Mouse (Mus musculus) C2C12 (cell line): ENCODE measurements around the gene Park7. TPM values are rescaled to one million over a fixed set of nuclear protein-coding genes. Genes with fewer than 3 reads are reported as not detected.
A peak's percentile ranks its signal among the peaks of the same experiment; 100 is the strongest.

Source experiments
- H3K27me3 ChIP-seq: one replicate; pipeline ENCODE4 v1.6.1; 2011; ENCODE audit not compliant: control insufficient read depth, insufficient read depth, insufficient read length
- H3K36me3 ChIP-seq: one replicate; pipeline ENCODE4 v1.6.1; 2011; ENCODE audit not compliant: control insufficient read depth, insufficient read depth
- H3K4me3 ChIP-seq: one replicate; pipeline ENCODE4 v1.5.1; 2011; ENCODE audit warnings: mild to moderate bottlenecking, control low read depth; ENCODE audit not compliant: poor library complexity, insufficient read depth, severe bottlenecking
- H3K79me2 ChIP-seq: one replicate; pipeline ENCODE4 v1.6.1; 2011; ENCODE audit not compliant: control insufficient read depth, insufficient read depth
- H3K79me3 ChIP-seq: one replicate; pipeline ENCODE4 v1.6.1; 2011; ENCODE audit warnings: low read depth, control low read depth
- H3ac ChIP-seq: one replicate; pipeline ENCODE3; 2011; ENCODE audit warnings: low read depth; ENCODE audit not compliant: control insufficient read depth, insufficient read length
- CEBPB ChIP-seq: IDR thresholded peaks from one replicate; pipeline ENCODE4 v1.6.1; 2011; ENCODE audit warnings: low read depth, mild to moderate bottlenecking, control low read depth, moderate library complexity
- CTCF ChIP-seq: IDR thresholded peaks from one replicate; pipeline ENCODE4 v1.5.1; 2011; ENCODE audit not compliant: control insufficient read depth, insufficient read depth, insufficient read length
- FOSL1 ChIP-seq: IDR thresholded peaks from one replicate; pipeline ENCODE4 v1.8.0; 2011; ENCODE audit warnings: mild to moderate bottlenecking, low read length; ENCODE audit not compliant: poor library complexity, insufficient read depth, severe bottlenecking
- MAX ChIP-seq: IDR thresholded peaks from one replicate; pipeline ENCODE4 v1.6.1; 2011; ENCODE audit warnings: mild to moderate bottlenecking, control low read depth
- MYOD1 ChIP-seq: IDR thresholded peaks from one replicate; pipeline ENCODE4 v1.6.1; 2011; ENCODE audit warnings: low read depth; ENCODE audit not compliant: control insufficient read depth, insufficient read length
- MYOG ChIP-seq: IDR thresholded peaks from one replicate; pipeline ENCODE4 v1.6.1; 2011; ENCODE audit not compliant: control insufficient read depth, insufficient read length; ENCODE audit errors: extremely low read depth
- USF1 ChIP-seq: IDR thresholded peaks from one replicate; pipeline ENCODE4 v1.6.1; 2011; ENCODE audit warnings: low read depth, mild to moderate bottlenecking, control low read depth, moderate library complexity
- polyA plus RNA-seq: library from polyadenylated mRNA; unstranded; fragments of >200 nt; fragmentation: generic; extraction: Trizol; gene quantifications from one replicate; pipeline ENCODE4 v1.2.1, GENCODE M21; 2012; ENCODE audit warnings: missing spikeins

The Park7 gene
- polyA plus RNA-seq, 1 experiment: 323 TPM

GRCm38 (mm10) chr4:150868859-150869258, 45.4 kb downstream of the Park7 start:
- H3K79me3 ChIP-seq: peaks cover 36% of the 10 kb centered on the region
- no peaks in the 10 kb centered on the region for H3K27me3 ChIP-seq
- peaks cover 72% of the 10 kb centered on the region for H3K36me3 ChIP-seq
- no peak for TF ChIP-seq MYOD1
- no peak for TF ChIP-seq MYOG
- TF ChIP-seq USF1: no peak
- TF ChIP-seq CTCF: no peak
- no peak for TF ChIP-seq CEBPB
- TF ChIP-seq FOSL1: no peak
- no peak for TF ChIP-seq MAX
- peaks cover 58% of the 10 kb centered on the region for H3K79me2 ChIP-seq
- no peak overlapping the region for H3ac ChIP-seq
- no peak overlapping the region for H3K4me3 ChIP-seq

DNA sequence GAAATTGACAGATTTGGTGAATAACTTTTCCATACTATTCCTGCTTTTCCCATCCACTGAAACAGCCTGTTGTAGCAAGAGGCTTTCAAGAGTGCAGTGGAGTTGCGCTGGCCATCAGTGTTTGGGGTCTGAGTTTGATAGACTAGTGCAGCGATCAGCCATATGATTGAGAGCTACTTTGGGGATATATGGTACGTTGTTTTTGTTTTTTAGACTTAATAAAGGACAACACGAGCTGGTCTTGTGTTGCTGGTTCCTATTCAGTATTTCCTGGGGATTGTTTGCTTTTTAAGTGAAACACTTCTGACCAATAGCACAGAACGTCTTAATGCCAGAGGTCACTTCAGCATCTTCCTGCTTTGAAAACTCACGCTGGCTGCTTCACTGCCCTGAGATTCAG, 46.1 kb downstream of the Park7 start:
- Histone ChIP-seq H3K27me3 (no peaks in the 10 kb centered on the region), H3K79me2 (peaks cover 65% of the 10 kb centered on the region), H3K4me3 (no peak overlapping the region), H3K79me3 (peaks cover 43% of the 10 kb centered on the region), H3ac (no peak overlapping the region), H3K36me3 (peaks cover 78% of the 10 kb centered on the region)
- TF ChIP-seq MAX: no peak
- TF ChIP-seq CTCF: no peak
- no peak for TF ChIP-seq MYOD1
- no peak for TF ChIP-seq CEBPB
- TF ChIP-seq FOSL1: no peak
- TF ChIP-seq MYOG: no peak
- no peak for TF ChIP-seq USF1

DNA sequence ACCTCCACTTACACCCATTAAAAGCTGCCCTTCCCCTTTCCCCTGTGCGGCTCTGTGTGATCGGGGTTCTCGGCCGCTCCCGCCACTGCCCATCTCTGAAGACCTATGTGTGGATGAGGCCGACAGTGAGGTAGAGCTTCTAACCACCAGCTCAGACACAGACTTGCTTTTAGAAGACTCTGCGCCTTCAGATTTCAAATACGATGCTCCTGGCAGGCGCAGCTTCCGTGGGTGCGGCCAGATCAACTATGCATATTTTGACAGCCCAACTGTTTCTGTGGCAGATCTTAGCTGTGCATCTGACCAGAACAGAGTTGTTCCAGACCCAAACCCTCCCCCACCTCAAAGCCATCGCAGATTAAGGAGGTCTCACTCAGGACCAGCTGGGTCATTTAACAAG, 47.7 kb downstream of the Park7 start:
- peaks cover 57% of the 10 kb centered on the region for H3K79me3 ChIP-seq
- no peak overlapping the region for H3K4me3 ChIP-seq
- H3K27me3 ChIP-seq: no peaks in the 10 kb centered on the region
- H3K36me3 ChIP-seq: peaks cover 86% of the 10 kb centered on the region
- H3ac ChIP-seq: no peak overlapping the region
- TF ChIP-seq MYOD1 (no peak), CTCF (no peak), USF1 (no peak), MYOG (no peak), FOSL1 (no peak), CEBPB (no peak), MAX (no peak)
- H3K79me2 ChIP-seq: peaks cover 81% of the 10 kb centered on the region

DNA sequence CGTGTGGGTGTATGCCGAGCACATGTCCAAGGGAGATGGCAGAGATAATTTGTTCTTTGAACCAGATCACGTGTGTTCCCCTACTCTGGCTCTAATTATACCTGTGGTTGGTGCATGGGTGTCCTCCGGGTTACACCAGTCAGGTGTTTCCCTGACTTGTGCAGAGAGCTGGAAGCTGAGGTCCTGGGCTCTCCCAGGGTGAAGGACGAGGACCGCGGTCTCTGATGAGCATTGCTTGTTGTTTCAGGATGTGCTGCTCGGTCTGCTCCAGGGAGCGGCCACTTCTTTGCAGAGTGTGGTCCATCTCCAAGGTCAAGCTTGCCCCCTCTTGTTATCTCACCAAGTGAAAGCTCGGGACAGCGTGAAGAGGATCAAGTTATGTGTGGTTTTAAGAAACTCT, 48.2 kb downstream of the Park7 start:
- no peak overlapping the region for H3ac ChIP-seq
- no peak overlapping the region for H3K4me3 ChIP-seq
- no peaks in the 10 kb centered on the region for H3K27me3 ChIP-seq
- H3K79me2 ChIP-seq: peaks cover 86% of the 10 kb centered on the region
- peaks cover 61% of the 10 kb centered on the region for H3K79me3 ChIP-seq
- H3K36me3 ChIP-seq: peaks cover 90% of the 10 kb centered on the region
- TF ChIP-seq MAX (no peak), FOSL1 (no peak), MYOD1 (no peak)

DNA sequence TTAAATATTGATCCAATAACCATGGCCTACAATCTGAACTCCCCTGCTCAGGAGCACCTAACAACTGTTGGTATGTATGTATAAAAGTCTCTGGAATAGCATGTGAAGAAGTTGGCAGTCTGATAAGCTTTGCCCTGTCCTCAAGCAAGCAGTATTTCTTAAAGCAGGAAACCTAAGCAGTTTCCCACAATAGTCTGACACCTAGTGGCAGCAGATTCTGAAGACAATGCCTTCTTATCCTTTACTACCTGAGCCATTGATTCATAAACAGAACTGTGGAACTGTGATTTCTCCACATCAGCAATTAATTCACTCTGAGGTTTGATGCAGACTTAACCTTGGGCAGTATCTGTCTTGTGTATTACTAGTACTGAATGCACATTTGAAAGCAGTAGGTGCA, 48.9 kb downstream of the Park7 start:
- peaks cover 93% of the 10 kb centered on the region for H3K36me3 ChIP-seq
- H3K4me3 ChIP-seq: no peak overlapping the region
- H3K27me3 ChIP-seq: no peaks in the 10 kb centered on the region
- no peak overlapping the region for H3ac ChIP-seq
- H3K79me2 ChIP-seq: peaks cover 93% of the 10 kb centered on the region
- TF ChIP-seq CEBPB (no peak), MYOG (no peak)
- peaks cover 68% of the 10 kb centered on the region for H3K79me3 ChIP-seq

GRCm38 (mm10) chr4:150862626-150863375, 51.4 kb downstream of the Park7 start:
- peaks cover 100% of the 10 kb centered on the region for H3K79me2 ChIP-seq
- H3K4me3 ChIP-seq: no peak overlapping the region
- H3K79me3 ChIP-seq: peaks cover 86% of the 10 kb centered on the region
- H3K36me3 ChIP-seq: peaks cover 85% of the 10 kb centered on the region
- no peaks in the 10 kb centered on the region for H3K27me3 ChIP-seq
- TF ChIP-seq CEBPB (peak; percentile 50), CTCF (no peak), FOSL1 (no peak)
- no peak overlapping the region for H3ac ChIP-seq

- no peak overlapping the region for H3ac ChIP-seq
- H3K4me3 ChIP-seq: no peak overlapping the region
- no peak for TF ChIP-seq CEBPB
- TF ChIP-seq CTCF: no peak
- TF ChIP-seq MYOG: no peak
- TF ChIP-seq USF1: no peak
- no peak for TF ChIP-seq MYOD1
- peaks cover 95% of the 10 kb centered on the region for H3K79me3 ChIP-seq
- no peaks in the 10 kb centered on the region for H3K27me3 ChIP-seq
- H3K79me2 ChIP-seq: peaks cover 100% of the 10 kb centered on the region
- H3K36me3 ChIP-seq: peaks cover 82% of the 10 kb centered on the region
Measured at GRCm38 (mm10) chr4:150861161-150861560, 53.1 kb downstream of the Park7 start.
